Mouse (Mus musculus): ENCODE measurements at regions not wholly inside any gene's neighbourhood (a gene's known extent, or its start where the extent isn't known, plus 50 kb on each side); places are given as distances from the start of the nearest gene placed in this dataset.

- WGBS = 87% methylated on average over 8 of the region's 8 CpGs
- DNase-seq (ENCODE audit: low read depth, low spot score) = no peak
Measured at GRCm38 (mm10) chr4:56220531-56220930, 519.3 kb upstream of the Gm26657 start.

- no peak for DNase-seq (ENCODE audit: low read depth, low spot score)
- 93% methylated on average over 2 of the region's 2 CpGs for WGBS
Measured at GRCm38 (mm10) chr4:56209499-56209898, 530.4 kb upstream of the Gm26657 start.

DNA sequence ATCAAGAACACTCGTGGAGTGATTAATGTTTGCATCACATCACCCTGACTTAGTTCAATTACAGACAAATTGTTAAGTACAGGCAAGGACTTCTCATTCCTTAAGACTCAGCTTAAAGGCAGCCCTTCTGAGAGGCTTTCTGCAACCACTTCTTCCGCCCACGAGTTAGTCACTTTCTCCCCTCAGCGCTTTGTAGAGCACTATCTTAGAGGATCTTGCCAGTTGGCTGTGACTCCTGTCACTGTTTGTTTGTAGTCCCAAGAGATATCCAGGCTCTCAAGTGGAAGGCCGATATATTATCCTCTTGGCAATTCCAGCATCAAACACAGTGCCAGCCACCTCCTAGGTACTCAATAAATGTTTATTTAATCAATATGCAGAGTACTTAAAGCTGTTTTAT, 532.1 kb upstream of the Gm26657 start:
- DNase-seq (ENCODE audit: low read depth, low spot score) = no peak
- WGBS = 56% methylated on average over 5 of the region's 5 CpGs

GRCm38 (mm10) chr4:56205069-56205468, 534.8 kb upstream of the Gm26657 start:
- 81% methylated on average over 1 of the region's 1 CpGs for WGBS
- no peak for DNase-seq (ENCODE audit: low read depth, low spot score)

DNA sequence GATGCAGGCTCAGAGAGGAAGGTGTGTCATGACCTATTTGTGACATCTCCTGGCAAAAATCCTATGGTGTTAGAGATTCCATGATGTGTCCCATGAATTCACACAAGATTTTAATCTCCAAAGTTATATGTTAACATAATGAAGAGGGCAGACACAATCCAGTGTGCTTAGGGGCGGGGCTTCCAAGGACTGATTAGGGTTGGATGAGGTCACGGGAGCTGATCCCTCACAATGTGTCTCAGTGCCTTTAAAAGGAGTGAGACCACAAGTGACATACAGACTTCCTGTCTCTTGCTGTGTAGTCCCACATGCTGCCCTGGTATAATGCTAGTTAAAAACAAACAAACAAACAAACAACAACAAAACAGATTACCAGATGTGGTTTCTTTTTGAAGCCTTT, 546.5 kb upstream of the Gm26657 start:
- DNase-seq (ENCODE audit: low read depth, low spot score) = no peak

DNA sequence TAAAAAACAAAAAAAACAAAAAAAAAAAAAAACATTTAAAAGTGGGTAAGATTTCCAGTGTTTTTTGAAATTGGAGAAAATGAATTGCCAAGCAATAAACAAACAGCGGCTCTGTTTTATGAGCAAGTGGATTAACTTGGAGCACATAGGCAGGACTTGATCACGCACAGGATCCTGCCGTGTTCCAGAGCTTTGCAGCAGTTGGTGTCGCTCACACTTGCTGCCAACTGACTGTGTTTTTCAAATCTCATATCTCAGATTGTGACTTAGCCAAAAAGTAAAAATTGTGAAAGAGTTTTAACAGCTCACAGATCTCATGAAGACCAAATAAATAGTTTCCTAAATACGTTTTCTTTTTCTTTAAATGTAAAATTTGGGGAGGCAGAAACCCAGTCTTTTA, 547.4 kb upstream of the Gm26657 start:
- DNase-seq (ENCODE audit: low read depth, low spot score) = no peak
- 79% methylated on average over 5 of the region's 5 CpGs for WGBS

More for the DNA sequence above, 546.5 kb upstream of the Gm26657 start:
- 64% methylated on average over 2 of the region's 2 CpGs for WGBS

- DNase-seq (ENCODE audit: low read depth, low spot score) = no peak
- WGBS = 84% methylated on average over 5 of the region's 5 CpGs
Measured at GRCm38 (mm10) chr4:56179566-56179965, 560.3 kb upstream of the Gm26657 start.

DNA sequence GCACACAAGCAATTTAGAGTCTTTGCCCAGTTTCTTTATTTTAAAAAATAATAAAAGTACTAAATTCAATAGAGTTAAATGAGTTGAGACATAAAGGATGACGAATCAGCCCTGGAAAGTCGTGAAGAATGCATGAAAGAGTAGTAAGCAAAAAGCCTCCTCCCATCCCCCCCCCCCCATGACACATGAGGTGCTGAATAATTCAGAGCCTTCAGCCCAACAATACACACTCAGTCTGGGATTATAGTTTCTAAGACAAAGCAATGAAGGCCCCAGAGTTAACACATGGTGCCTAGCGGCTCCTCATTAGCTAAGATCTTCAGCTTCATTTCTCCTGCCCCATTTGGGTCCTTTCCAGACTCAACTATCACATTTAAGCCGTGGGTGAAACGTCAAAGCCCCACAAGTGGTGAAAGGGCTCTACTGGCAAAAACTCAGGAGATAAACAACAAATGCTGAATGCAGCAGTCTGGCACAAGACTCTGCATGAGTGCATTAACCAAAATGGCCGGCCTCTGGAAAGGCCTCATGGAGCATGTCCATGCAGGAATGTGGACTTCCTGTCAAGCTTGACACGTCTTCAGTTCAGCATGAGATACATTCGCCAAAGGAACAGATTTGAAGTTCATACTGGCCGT, 560.9 kb upstream of the Gm26657 start:
- no peak for DNase-seq (ENCODE audit: low read depth, low spot score)
- WGBS = 65% methylated on average over 9 of the region's 9 CpGs

- DNase-seq (ENCODE audit: low read depth, low spot score) = no peak
- WGBS = 75% methylated on average over 3 of the region's 3 CpGs
Measured at GRCm38 (mm10) chr4:56161257-56161594, 578.6 kb upstream of the Gm26657 start.

- 83% methylated on average over 13 of the region's 13 CpGs for WGBS
- DNase-seq (ENCODE audit: low read depth, low spot score) = no peak
Measured at GRCm38 (mm10) chr4:56160551-56161256, 579.2 kb upstream of the Gm26657 start.

- 70% methylated on average over 3 of the region's 3 CpGs for WGBS
Measured at GRCm38 (mm10) chr4:56157521-56158065, 582.3 kb upstream of the Gm26657 start.

GRCm38 (mm10) chr4:56150716-56151115, 589.2 kb upstream of the Gm26657 start:
- WGBS = 96% methylated on average over 1 of the region's 1 CpGs

More at GRCm38 (mm10) chr4:56157521-56158065, 582.3 kb upstream of the Gm26657 start:
- no peak for DNase-seq (ENCODE audit: low read depth, low spot score)

DNA sequence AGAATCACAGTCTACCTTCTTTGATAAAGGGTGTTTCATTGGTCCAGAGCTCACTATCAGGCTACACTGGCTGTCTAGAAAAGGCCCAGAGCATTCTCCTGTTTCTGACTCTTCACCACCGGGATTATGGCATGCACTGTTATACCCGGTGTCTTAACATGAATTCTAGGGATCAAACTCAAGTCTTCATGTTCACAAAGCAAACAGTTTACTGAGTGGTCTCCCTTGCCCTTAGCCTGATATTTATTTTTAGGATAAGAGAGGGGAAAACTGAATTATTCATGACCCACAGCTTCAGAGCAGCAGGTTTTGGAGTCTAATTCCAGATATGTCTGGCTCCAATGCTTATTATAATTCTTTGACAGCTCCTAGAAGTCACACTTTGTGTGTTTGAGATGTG, 596.0 kb upstream of the Gm26657 start:
- 94% methylated on average over 2 of the region's 2 CpGs for WGBS
- DNase-seq (ENCODE audit: low read depth, low spot score) = no peak

More at GRCm38 (mm10) chr4:56150716-56151115, 589.2 kb upstream of the Gm26657 start:
- no peak for DNase-seq (ENCODE audit: low read depth, low spot score)

DNA sequence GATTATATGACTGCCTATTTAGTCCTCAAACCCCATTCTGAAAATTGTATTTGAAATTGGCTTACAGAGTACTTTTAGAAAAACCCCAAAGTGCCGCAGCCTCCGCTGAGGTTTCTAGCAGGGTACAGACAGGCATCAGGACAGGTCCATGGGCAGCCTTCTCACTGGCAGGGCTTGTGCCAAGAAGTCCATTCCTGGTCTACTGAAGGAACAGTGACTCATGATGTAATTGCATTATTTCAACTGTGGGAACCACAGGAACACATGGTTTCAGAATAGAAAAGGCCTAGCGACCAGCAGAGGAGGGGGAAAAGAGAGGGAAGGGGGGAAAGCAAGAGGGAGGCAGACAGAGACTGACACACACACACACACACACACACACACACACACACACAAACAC, 603.0 kb upstream of the Gm26657 start:
- 81% methylated on average over 3 of the region's 3 CpGs for WGBS

GRCm38 (mm10) chr4:56134350-56134749, 602.1 kb upstream of the Klf4 start:
- no peak for DNase-seq (ENCODE audit: low read depth, low spot score)
- WGBS = 85% methylated on average over 5 of the region's 5 CpGs

More for the DNA sequence above, 603.0 kb upstream of the Gm26657 start:
- DNase-seq (ENCODE audit: low read depth, low spot score) = no peak

GRCm38 (mm10) chr4:56127730-56128482, 595.6 kb upstream of the Klf4 start:
- WGBS = 81% methylated on average over 8 of the region's 8 CpGs
- no peak for DNase-seq (ENCODE audit: low read depth, low spot score)

DNA sequence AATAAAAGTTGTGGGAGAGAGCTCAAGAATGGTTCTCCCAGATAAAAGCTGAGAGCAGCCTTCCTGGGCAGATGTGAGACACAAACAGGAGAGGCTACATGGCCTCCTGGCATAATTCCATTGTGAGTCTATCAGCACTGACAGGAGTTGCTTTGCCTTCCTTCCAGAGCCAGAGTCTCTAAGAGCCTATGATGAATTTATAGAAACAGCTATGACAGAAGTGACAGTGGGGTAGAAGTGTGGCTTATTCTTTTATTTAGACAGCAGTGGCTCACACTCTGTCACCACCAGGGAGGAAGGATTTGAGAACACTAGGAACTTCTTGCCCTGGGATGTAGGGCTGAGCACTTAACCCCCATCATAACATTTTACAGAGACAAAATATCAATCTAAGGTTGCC, 592.2 kb upstream of the Klf4 start:
- no peak for DNase-seq (ENCODE audit: low read depth, low spot score)

DNA sequence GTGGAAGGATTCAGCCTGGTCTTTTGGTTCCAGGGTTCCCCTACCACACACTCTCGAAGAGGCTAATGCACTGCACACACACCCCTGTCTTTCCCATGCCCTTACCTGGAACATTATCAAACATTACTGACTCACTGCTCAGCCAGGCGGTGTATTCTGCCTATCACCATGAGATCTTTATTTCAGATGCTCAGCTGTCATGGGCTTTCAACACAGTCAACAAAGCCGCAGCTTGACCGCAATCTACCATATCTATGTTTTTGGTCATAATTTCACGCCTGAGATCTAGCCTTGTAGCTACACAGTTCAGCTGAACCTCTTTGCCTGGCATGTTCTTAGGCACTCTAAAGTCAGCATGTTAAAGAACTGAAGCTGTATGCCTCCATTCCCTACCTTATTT, 589.9 kb upstream of the Klf4 start:
- DNase-seq (ENCODE audit: low read depth, low spot score) = no peak
- whole genome bisulfite sequencing = 93% methylated on average over 5 of the region's 5 CpGs

GRCm38 (mm10) chr4:56121664-56122063, 589.4 kb upstream of the Klf4 start:
- DNase-seq (ENCODE audit: low read depth, low spot score) = no peak
- 74% methylated on average over 5 of the region's 5 CpGs for WGBS

- DNase-seq (ENCODE audit: low read depth, low spot score) = no peak
- whole genome bisulfite sequencing = 89% methylated on average over 11 of the region's 11 CpGs
Measured at GRCm38 (mm10) chr4:56120357-56120756, 588.1 kb upstream of the Klf4 start.
